Mouse (Mus musculus) ZHBTc4 (cell line): ENCODE measurements around the gene Gm973.
A peak's percentile ranks its signal among the peaks of the same experiment; 100 is the strongest.

Source experiments
- DNase-seq: peaks from one replicate; pipeline ENCODE4 v3.0.0-alpha.2; 2011; ENCODE audit warnings: low read depth, low spot score

Gm973 gene

GRCm38 (mm10) chr1:59541271-59542020 is 25.4 kb downstream of the Gm973 start:
- no peak for DNase-seq

GRCm38 (mm10) chr1:59542231-59542630 is 26.2 kb downstream of the Gm973 start:
- DNase-seq, result no peak

- DNase-seq, result no peak
Measured at GRCm38 (mm10) chr1:59543911-59544310, 27.8 kb downstream of the Gm973 start.

GRCm38 (mm10) chr1:59548486-59548885 is 32.4 kb downstream of the Gm973 start:
- no peak for DNase-seq

GRCm38 (mm10) chr1:59549036-59549675 is 33.1 kb downstream of the Gm973 start:
- DNase-seq, result no peak

GRCm38 (mm10) chr1:59550227-59550626 is 34.2 kb downstream of the Gm973 start:
- DNase-seq, result no peak

- DNase-seq, result no peak
Measured at GRCm38 (mm10) chr1:59550996-59551395, 34.9 kb downstream of the Gm973 start.

GRCm38 (mm10) chr1:59553708-59554107 is 37.6 kb downstream of the Gm973 start:
- DNase-seq, result no peak

- DNase-seq, result no peak
Measured at GRCm38 (mm10) chr1:59563581-59563980, 47.5 kb downstream of the Gm973 start.

GRCm38 (mm10) chr1:59565804-59566203 is 49.7 kb downstream of the Gm973 start:
- no peak for DNase-seq

- no peak for DNase-seq
Measured at GRCm38 (mm10) chr1:59566281-59566680, 50.2 kb downstream of the Gm973 start.

- no peak for DNase-seq
Measured at GRCm38 (mm10) chr1:59566926-59567325, 50.9 kb downstream of the Gm973 start.

GRCm38 (mm10) chr1:59567521-59567920 is 51.5 kb downstream of the Gm973 start:
- DNase-seq, result no peak

GRCm38 (mm10) chr1:59568283-59568682 is 52.2 kb downstream of the Gm973 start:
- no peak for DNase-seq

- no peak for DNase-seq
Measured at GRCm38 (mm10) chr1:59569301-59569700, 53.2 kb downstream of the Gm973 start.

GRCm38 (mm10) chr1:59570767-59571166 is 54.7 kb downstream of the Gm973 start:
- DNase-seq, result no peak

GRCm38 (mm10) chr1:59571502-59571901 is 55.4 kb downstream of the Gm973 start:
- DNase-seq, result no peak

- DNase-seq, result no peak
Measured at GRCm38 (mm10) chr1:59573843-59574242, 57.8 kb downstream of the Gm973 start.

GRCm38 (mm10) chr1:59574262-59575187 is 58.5 kb downstream of the Gm973 start:
- peak; percentile 38 for DNase-seq

- no peak for DNase-seq
Measured at GRCm38 (mm10) chr1:59578770-59579169, 62.7 kb downstream of the Gm973 start.

- no peak for DNase-seq
Measured at GRCm38 (mm10) chr1:59579327-59579726, 63.3 kb downstream of the Gm973 start.

GRCm38 (mm10) chr1:59580131-59580751 is 64.2 kb downstream of the Gm973 start:
- DNase-seq, result peak; percentile 30
